Mouse (Mus musculus) midbrain, embryonic 11.5 days (tissue): Measurements from ENCODE around the gene Tbc1d14. TPM values are rescaled to one million over a fixed set of nuclear protein-coding genes. Genes with fewer than 3 reads are reported as not detected.
A peak's percentile ranks its signal among the peaks of the same experiment; 100 is the strongest.

Experiments
- ATAC-seq: fragments of 200-750 bp; cut with Nextera tagmentation; 2 replicates; pipeline ENCODE4 v1.8.0; 2017; ENCODE audit warnings: moderate TSS enrichment, moderate library complexity; ENCODE audit not compliant: low FRiP score
- DNase-seq: peaks from one replicate; pipeline ENCODE4 v3.0.0; 2015; ENCODE audit warnings: low spot score; ENCODE audit errors: missing footprints
- H3K27ac ChIP-seq: fragments of 300-500 bp; sonication (generic); 2 replicates; pipeline ENCODE4 v1.5.1; 2014; ENCODE audit warnings: low read depth, low read length
- H3K27me3 ChIP-seq: fragments of 300-500 bp; sonication (generic); 2 replicates; pipeline ENCODE4 v1.6.1; 2014; ENCODE audit warnings: mild to moderate bottlenecking, low read length, moderate library complexity, mixed read lengths; ENCODE audit not compliant: control insufficient read depth, insufficient read depth
- H3K36me3 ChIP-seq: fragments of 300-500 bp; sonication (generic); 2 replicates; pipeline ENCODE4 v1.6.1; 2014; ENCODE audit warnings: mild to moderate bottlenecking, low read length, moderate library complexity, mixed read lengths; ENCODE audit not compliant: control insufficient read depth, insufficient read depth
- H3K4me1 ChIP-seq: fragments of 300-500 bp; sonication (generic); 2 replicates; pipeline ENCODE4 v1.6.1; 2014; ENCODE audit warnings: low read length; ENCODE audit not compliant: control insufficient read depth, insufficient read depth
- H3K4me2 ChIP-seq: fragments of 300-500 bp; sonication (generic); 2 replicates; pipeline ENCODE4 v1.6.1; 2014; ENCODE audit warnings: mild to moderate bottlenecking, moderate library complexity
- H3K4me3 ChIP-seq: fragments of 300-500 bp; sonication (generic); 2 replicates; pipeline ENCODE4 v1.5.1; 2014; ENCODE audit warnings: low read depth, low read length
- H3K9ac ChIP-seq: fragments of 300-500 bp; sonication (generic); 2 replicates; pipeline ENCODE4 v1.6.1; 2014; ENCODE audit warnings: low read length
- H3K9me3 ChIP-seq: fragments of 300-500 bp; sonication (generic); 2 replicates; pipeline ENCODE4 v1.6.1; 2016; ENCODE audit warnings: low read length; ENCODE audit not compliant: control insufficient read depth
- WGBS: fragments of 180-500 bp; shearing (Covaris S2); extraction: QIAGEN DNeasy Blood & Tissue Kit; methylation state at CpG from one replicate; pipeline ENCODE4 v1.1.7; 2014; 5-methylcytosine and 5-hydroxymethylcytosine counted together
- polyA plus RNA-seq: library from polyadenylated mRNA; unstranded; fragments of >200 nt; fragmentation: Nextera tagmentation; extraction: Ambion mirVana; gene quantifications from 2 replicates; pipeline ENCODE4 v1.2.1, GENCODE M21; 2014

The Tbc1d14 gene
- polyA plus RNA-seq, 1 experiment from 2014 or later = 41.2 TPM

DNA sequence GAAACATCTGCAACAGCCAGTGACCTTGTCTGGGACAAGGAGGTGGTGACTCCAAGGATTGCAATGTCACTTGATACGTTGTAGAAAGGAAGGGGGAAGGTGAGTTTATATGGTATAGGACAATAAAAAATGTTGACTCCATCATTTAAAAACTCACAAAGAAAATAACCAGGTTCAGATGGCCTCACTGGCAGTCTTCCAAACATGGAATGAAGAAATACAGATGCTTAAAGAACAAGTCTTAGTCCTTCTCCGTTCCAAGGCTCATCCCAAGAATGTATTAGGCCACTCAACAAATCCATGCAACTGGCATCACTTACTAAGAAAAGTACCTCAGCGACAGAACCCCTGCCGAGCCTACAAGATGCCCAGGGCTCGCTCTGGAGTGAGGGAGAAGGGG is 38.6 kb downstream of the Tbc1d14 start:
- DNase-seq (no peak), ATAC-seq (no peak)
- H3K27ac ChIP-seq = no peak overlapping the region
- H3K27me3 ChIP-seq = no peaks in the 10 kb centered on the region
- no peaks in the 10 kb centered on the region for H3K36me3 ChIP-seq
- no peak overlapping the region for H3K4me3 ChIP-seq
- no peaks in the 10 kb centered on the region; the same call in 1 of the 2 replicates for H3K4me1 ChIP-seq
- H3K9me3 ChIP-seq = no peaks in the 10 kb centered on the region
- H3K9ac ChIP-seq = no peak overlapping the region
- H3K4me2 ChIP-seq = no peak overlapping the region
- WGBS = 78% methylated on average over 5 of the region's 5 CpGs

DNA sequence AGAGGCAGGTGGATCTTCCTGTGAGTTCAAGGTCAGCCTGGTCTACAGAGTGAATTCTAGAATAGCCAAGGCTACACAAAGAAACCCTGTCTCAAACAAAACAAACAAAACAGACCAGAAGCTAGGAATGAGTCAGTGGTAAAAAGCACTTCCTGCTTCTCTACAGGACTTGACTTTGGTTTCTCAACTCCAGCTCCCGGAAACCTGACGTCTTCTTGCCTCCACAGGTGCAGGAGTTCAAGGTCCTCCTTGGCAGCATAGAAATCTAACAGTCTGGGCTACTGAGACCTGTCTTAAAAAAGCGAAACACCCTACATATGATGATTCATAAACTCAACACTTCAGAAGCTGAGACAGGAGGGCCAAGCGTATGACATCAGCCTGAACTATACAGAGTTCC is 39.2 kb downstream of the Tbc1d14 start:
- Histone ChIP-seq H3K36me3 (no peaks in the 10 kb centered on the region), H3K9ac (no peak overlapping the region), H3K27ac (no peak overlapping the region), H3K27me3 (no peaks in the 10 kb centered on the region), H3K9me3 (no peaks in the 10 kb centered on the region), H3K4me1 (peaks cover 3% of the 10 kb centered on the region; the same call in 1 of the 2 replicates), H3K4me2 (no peak overlapping the region), H3K4me3 (no peak overlapping the region)
- 88% methylated on average over 4 of the region's 4 CpGs for WGBS
- DNase-seq (no peak), ATAC-seq (no peak)

DNA sequence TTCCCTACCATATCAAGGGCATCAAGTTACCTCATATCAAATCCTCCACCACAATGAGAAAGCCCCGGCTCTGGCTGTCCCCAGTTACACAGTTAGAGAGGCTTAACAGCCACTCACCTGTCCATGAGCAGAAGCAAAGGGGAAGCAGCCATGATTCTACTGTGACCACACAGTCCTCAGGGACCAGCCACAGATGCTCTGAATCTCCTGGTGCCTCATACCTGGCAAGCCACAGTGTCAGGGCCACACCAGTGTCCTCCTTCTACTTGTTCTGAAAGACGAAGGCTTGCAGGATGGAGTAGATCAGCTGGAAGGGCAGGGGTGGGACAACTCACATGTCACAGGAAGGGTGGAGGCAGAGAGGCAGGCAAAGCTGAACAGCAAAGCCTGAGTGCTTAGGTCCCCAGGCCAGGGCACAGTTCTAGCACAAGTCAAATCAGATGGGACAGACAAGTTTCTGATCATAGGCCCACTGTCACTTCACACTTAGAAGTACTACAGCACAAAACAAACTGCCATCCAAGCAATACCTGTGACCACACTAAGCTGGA is 39.9 kb downstream of the Tbc1d14 start:
- H3K4me3 ChIP-seq = no peak overlapping the region
- no peaks in the 10 kb centered on the region for H3K36me3 ChIP-seq
- H3K9ac ChIP-seq = no peak overlapping the region
- ATAC-seq = no peak
- H3K4me2 ChIP-seq = no peak overlapping the region
- peaks cover 3% of the 10 kb centered on the region; the same call in 1 of the 2 replicates for H3K4me1 ChIP-seq
- H3K9me3 ChIP-seq = no peaks in the 10 kb centered on the region
- DNase-seq = peak; percentile 33
- H3K27ac ChIP-seq = no peak overlapping the region
- H3K27me3 ChIP-seq = no peaks in the 10 kb centered on the region
- WGBS = 84% methylated on average over 2 of the region's 2 CpGs

DNA sequence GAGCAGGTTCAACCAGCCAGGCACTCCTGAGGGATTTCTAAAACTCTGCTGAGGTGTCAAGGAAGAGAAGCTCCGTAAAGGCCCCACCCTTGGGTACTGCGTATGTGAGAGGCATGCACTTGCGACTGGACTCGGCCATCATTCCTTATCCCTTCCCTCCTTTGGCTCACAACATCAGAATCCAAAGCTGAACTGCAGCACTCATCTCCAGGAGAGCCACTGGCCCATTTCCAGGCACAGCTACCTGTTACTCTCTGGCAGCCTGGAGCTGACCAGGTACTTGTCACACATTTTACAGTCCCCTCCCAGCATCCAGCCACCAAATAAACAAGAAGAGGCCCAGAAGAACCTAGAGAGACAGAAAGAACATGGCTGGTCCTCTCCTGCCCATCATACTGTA is 40.7 kb downstream of the Tbc1d14 start:
- no peak overlapping the region for H3K9ac ChIP-seq
- ATAC-seq (no peak), DNase-seq (no peak)
- H3K4me3 ChIP-seq = no peak overlapping the region
- no peaks in the 10 kb centered on the region for H3K36me3 ChIP-seq
- 98% methylated on average over 4 of the region's 4 CpGs for WGBS
- H3K4me2 ChIP-seq = no peak overlapping the region
- H3K4me1 ChIP-seq = peaks cover 3% of the 10 kb centered on the region; the same call in 1 of the 2 replicates
- H3K27ac ChIP-seq = no peak overlapping the region
- H3K27me3 ChIP-seq = no peaks in the 10 kb centered on the region
- no peaks in the 10 kb centered on the region for H3K9me3 ChIP-seq

DNA sequence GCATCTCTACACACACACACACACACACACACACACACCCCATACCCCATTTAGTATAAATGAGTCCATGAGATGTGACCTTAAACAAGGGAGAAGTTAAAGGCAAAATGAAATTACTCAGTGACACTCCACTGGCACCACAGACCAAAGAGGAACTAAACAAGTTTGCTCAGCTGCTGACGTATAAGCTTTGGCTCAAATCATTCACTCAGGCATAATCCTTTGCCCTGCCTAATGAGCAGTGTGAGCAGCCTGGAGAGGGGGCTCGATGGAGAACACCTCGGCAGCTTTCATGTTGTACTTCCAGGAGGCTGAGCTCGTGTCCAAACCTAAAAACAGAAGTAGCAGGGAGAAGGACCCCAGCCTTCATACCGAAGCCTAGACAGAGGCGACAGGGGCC is 43.8 kb downstream of the Tbc1d14 start:
- DNase-seq (peak; percentile 45), ATAC-seq (no peak)
- no peaks in the 10 kb centered on the region for H3K9me3 ChIP-seq
- H3K4me3 ChIP-seq = no peak overlapping the region
- H3K27me3 ChIP-seq = no peaks in the 10 kb centered on the region
- no peaks in the 10 kb centered on the region for H3K36me3 ChIP-seq
- H3K9ac ChIP-seq = 0 out of 2 replicates have a peak overlapping the region, but pooled peaks have one; percentile 3
- no peak overlapping the region for H3K4me2 ChIP-seq
- H3K4me1 ChIP-seq = peaks cover 3% of the 10 kb centered on the region; the same call in 1 of the 2 replicates
- WGBS = 67% methylated on average over 6 of the region's 6 CpGs
- no peak overlapping the region for H3K27ac ChIP-seq

DNA sequence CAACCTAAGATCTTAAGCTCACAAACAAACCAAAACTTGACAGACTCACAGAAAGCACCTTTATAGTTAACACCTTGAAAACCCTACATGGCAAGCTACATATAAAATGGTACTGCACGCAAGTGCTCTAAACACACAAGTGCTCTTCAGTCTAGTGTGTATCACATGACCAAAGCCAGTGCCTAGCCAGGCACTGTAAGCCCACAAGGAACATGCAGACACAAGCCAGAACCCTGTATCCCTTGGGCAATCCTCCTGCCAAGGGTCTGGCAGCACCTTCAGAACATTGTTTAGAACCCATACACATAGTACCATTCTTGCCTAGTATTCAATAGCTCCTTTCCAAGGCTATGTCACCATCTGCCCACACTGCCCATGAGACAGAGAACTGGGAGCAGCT is 48.3 kb downstream of the Tbc1d14 start:
- Histone ChIP-seq H3K9me3 (no peaks in the 10 kb centered on the region), H3K4me1 (peaks cover 3% of the 10 kb centered on the region; the same call in 1 of the 2 replicates), H3K27ac (no peak overlapping the region), H3K36me3 (no peaks in the 10 kb centered on the region), H3K4me2 (no peak overlapping the region), H3K4me3 (no peak overlapping the region), H3K9ac (no peak overlapping the region), H3K27me3 (no peaks in the 10 kb centered on the region)
- 93% methylated on average over 1 of the region's 1 CpGs for WGBS
- DNase-seq = no peak
- ATAC-seq = no peak

DNA sequence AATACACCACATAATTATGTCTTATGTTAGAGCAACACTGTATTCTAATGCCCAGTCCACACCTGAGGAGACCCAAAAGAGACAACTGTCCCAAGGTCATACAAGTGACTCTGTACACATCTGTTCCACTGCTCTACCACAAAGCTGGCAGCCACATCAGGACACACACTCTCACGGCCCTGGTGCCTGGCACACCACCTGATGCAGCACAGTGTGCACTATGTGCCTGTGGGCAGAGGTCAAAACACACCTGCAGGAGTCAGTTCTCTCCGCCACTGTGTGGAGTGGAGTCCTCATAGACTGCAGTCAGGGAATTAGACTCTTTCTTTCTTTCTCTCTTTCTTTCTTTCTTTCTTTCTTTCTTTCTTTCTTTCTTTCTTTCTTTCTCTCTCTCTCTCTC is 52.1 kb downstream of the Tbc1d14 start:
- H3K4me3 ChIP-seq = no peak overlapping the region
- no peaks in the 10 kb centered on the region for H3K4me1 ChIP-seq
- H3K9ac ChIP-seq = no peak overlapping the region
- H3K9me3 ChIP-seq = no peaks in the 10 kb centered on the region
- H3K4me2 ChIP-seq = no peak overlapping the region
- DNase-seq = no peak
- no peak overlapping the region for H3K27ac ChIP-seq
- WGBS = 84% methylated on average over 2 of the region's 2 CpGs
- no peaks in the 10 kb centered on the region for H3K27me3 ChIP-seq
- H3K36me3 ChIP-seq = no peaks in the 10 kb centered on the region
- ATAC-seq = no peak

DNA sequence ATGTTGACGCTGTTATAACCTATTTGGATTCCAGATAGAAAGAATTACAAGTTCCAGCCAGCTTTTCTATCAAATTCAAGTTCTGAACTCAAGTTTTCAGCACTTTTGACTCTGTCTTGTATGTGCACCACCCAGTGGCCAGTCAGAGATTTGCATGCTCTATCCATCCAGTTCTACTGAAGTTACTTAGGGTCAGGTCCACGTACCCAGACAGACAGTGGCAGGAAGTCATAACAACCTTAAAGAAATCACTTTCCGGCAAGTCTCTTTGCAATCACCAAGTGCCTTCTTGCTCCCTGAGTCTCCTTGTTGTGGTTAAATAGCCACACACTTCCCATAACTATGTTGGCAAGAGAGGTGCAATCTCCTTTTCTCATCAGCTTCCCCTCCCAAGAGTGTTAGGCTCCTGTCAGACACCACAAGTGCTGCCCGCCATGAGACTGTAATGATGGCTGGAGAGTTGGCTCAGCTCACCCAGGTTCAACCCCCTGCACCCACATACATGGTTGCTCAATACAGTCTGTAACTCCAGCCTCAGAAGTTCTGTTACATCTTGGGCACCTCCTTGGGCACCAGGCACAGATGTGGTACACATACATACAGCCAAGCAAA is 54.4 kb downstream of the Tbc1d14 start:
- ATAC-seq (no peak), DNase-seq (peak; percentile 89)
- Histone ChIP-seq H3K4me3 (no peak overlapping the region), H3K4me2 (no peak overlapping the region), H3K9ac (no peak overlapping the region), H3K4me1 (no peaks in the 10 kb centered on the region), H3K27me3 (no peaks in the 10 kb centered on the region), H3K36me3 (no peaks in the 10 kb centered on the region), H3K9me3 (no peaks in the 10 kb centered on the region), H3K27ac (no peak overlapping the region)
- 49% methylated on average over 4 of the region's 4 CpGs for WGBS

DNA sequence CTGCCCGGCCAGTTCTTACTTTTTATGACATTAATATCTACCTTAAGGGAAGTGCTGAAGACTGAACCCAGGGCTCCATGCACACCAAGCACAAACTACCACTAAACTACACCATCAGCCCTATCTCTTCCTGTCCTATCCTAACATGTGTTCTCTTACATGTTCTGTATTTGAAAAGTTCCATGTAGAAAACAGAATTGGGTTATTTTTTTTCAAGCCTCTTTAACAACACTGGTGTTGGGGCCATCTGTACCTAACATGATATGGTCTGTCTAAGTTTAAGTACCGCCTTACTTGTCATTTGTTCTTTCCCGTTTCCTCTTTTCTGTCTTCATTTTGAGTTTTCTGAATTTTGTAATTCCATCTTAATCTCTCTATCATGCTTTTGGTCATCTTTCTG is 56.7 kb downstream of the Tbc1d14 start:
- Histone ChIP-seq H3K9me3 (no peaks in the 10 kb centered on the region), H3K4me3 (no peak overlapping the region), H3K27ac (no peak overlapping the region), H3K27me3 (no peaks in the 10 kb centered on the region), H3K4me1 (no peaks in the 10 kb centered on the region), H3K36me3 (no peaks in the 10 kb centered on the region), H3K4me2 (no peak overlapping the region), H3K9ac (no peak overlapping the region)
- DNase-seq (no peak), ATAC-seq (no peak)
- WGBS = 91% methylated on average over 3 of the region's 3 CpGs
